Mouse (Mus musculus) cortical plate, adult 2 months (tissue): ENCODE measurements around the gene Ndufaf2. TPM values are rescaled to one million over a fixed set of nuclear protein-coding genes. Genes with fewer than 3 reads are reported as not detected.

Experiments
- H3K27ac ChIP-seq: fragments of 200-500 bp; 2 replicates; pipeline ENCODE4 v1.5.1; 2012; ENCODE audit warnings: low read length, control low read depth, inconsistent platforms; ENCODE audit not compliant: insufficient read depth
- H3K4me1 ChIP-seq: fragments of 200-500 bp; 2 replicates; pipeline ENCODE4 v1.6.1; 2011; ENCODE audit warnings: low read length; ENCODE audit not compliant: control insufficient read depth, insufficient read depth
- H3K4me3 ChIP-seq: fragments of 200-500 bp; 2 replicates; pipeline ENCODE4 v1.5.1; 2011; ENCODE audit warnings: mild to moderate bottlenecking, low read length, control low read depth; ENCODE audit not compliant: insufficient read depth
- CTCF ChIP-seq: fragments of 200-500 bp; IDR thresholded peaks from 2 replicates; pipeline ENCODE4 v1.5.1; 2011; ENCODE audit warnings: mild to moderate bottlenecking, control low read depth, low read length; ENCODE audit not compliant: insufficient read depth; ENCODE audit errors: extremely low read depth
- POLR2A ChIP-seq: fragments of 200-500 bp; IDR thresholded peaks from 2 replicates; pipeline ENCODE4 v1.6.1; 2011; ENCODE audit warnings: mild to moderate bottlenecking, low read length, control low read depth; ENCODE audit not compliant: insufficient read depth; ENCODE audit errors: extremely low read depth
- polyA plus RNA-seq: library from polyadenylated mRNA; depleted of rRNA; stranded (reverse); fragments of >200 nt; gene quantifications from 2 replicates; pipeline ENCODE4 v1.2.3, GENCODE M21; 2012

The Ndufaf2 gene
- polyA plus RNA-seq, 1 experiment = 38.6 TPM

- no peak overlapping the region for H3K4me3 ChIP-seq
- no peaks in the 10 kb centered on the region for H3K4me1 ChIP-seq
- TF ChIP-seq CTCF (no peak), POLR2A (no peak)
- H3K27ac ChIP-seq = no peak overlapping the region
These were observed 175.1 kb downstream of the Ndufaf2 start for GRCm38 (mm10) chr13:107983231-107983847.

- TF ChIP-seq POLR2A = no peak
- TF ChIP-seq CTCF = no peak
- H3K4me3 ChIP-seq = no peak overlapping the region
These were observed 179.0 kb downstream of the Ndufaf2 start for GRCm38 (mm10) chr13:107979461-107979860.

GRCm38 (mm10) chr13:107976886-107977656 is 181.4 kb downstream of the Ndufaf2 start:
- no peak overlapping the region for H3K27ac ChIP-seq
- TF ChIP-seq CTCF = no peak
- TF ChIP-seq POLR2A = no peak
- no peaks in the 10 kb centered on the region for H3K4me1 ChIP-seq
- H3K4me3 ChIP-seq = no peak overlapping the region

More at GRCm38 (mm10) chr13:107979461-107979860, 179.0 kb downstream of the Ndufaf2 start:
- Histone ChIP-seq H3K4me1 (no peaks in the 10 kb centered on the region), H3K27ac (no peak overlapping the region)

- H3K4me3 ChIP-seq = no peak overlapping the region
- no peak for TF ChIP-seq POLR2A
- TF ChIP-seq CTCF = no peak
- no peaks in the 10 kb centered on the region for H3K4me1 ChIP-seq
These were observed 186.0 kb downstream of the Ndufaf2 start for GRCm38 (mm10) chr13:107972451-107972850.

GRCm38 (mm10) chr13:107971868-107972267 is 186.6 kb downstream of the Ndufaf2 start:
- no peak overlapping the region for H3K27ac ChIP-seq
- TF ChIP-seq CTCF (no peak), POLR2A (no peak)
- H3K4me1 ChIP-seq = no peaks in the 10 kb centered on the region
- no peak overlapping the region for H3K4me3 ChIP-seq

More at GRCm38 (mm10) chr13:107972451-107972850, 186.0 kb downstream of the Ndufaf2 start:
- no peak overlapping the region for H3K27ac ChIP-seq

GRCm38 (mm10) chr13:107970422-107971142 is 187.8 kb downstream of the Ndufaf2 start:
- Histone ChIP-seq H3K27ac (no peak overlapping the region), H3K4me1 (no peaks in the 10 kb centered on the region), H3K4me3 (no peak overlapping the region)
- TF ChIP-seq CTCF (no peak), POLR2A (no peak)

- no peak overlapping the region for H3K27ac ChIP-seq
- no peaks in the 10 kb centered on the region for H3K4me1 ChIP-seq
- TF ChIP-seq CTCF (no peak), POLR2A (no peak)
- H3K4me3 ChIP-seq = no peak overlapping the region
These were observed 188.4 kb downstream of the Ndufaf2 start for GRCm38 (mm10) chr13:107969961-107970391.

GRCm38 (mm10) chr13:107964616-107965015 is 193.8 kb downstream of the Ndufaf2 start:
- Histone ChIP-seq H3K4me1 (no peaks in the 10 kb centered on the region), H3K4me3 (no peak overlapping the region), H3K27ac (no peak overlapping the region)
- TF ChIP-seq CTCF (no peak), POLR2A (no peak)

GRCm38 (mm10) chr13:107963471-107963870 is 195.0 kb downstream of the Ndufaf2 start:
- TF ChIP-seq CTCF (no peak), POLR2A (no peak)
- no peaks in the 10 kb centered on the region for H3K4me1 ChIP-seq
- H3K27ac ChIP-seq = no peak overlapping the region
- H3K4me3 ChIP-seq = no peak overlapping the region
